In genomic region chr19:24163974-24164373, GRCm38 (mm10) we compare ENCODE assay signal across 12 mouse cellular contexts.
DNase-seq lines count a peak whose midpoint lies in the region; ATAC-seq lines count a peak whose summit lies in the region.
"Had no signal": no experiment of that assay in that cellular context is flagged by ENCODE, and none has a peak within 500 bp of the region (broad histone marks: within the 10 kb centered on the region; RNA-seq: fewer than 3 reads in every experiment).

No protein-coding gene starts in this region.

- no peak overlapping the region for H3K9ac ChIP-seq in heart, embryonic 11.5 days (ENCODE audit: low read depth, low read length)
- H3K9ac ChIP-seq in midbrain, embryonic 13.5 days (replicated peaks): no peak overlapping the region
- no peak overlapping the region for H3K9ac ChIP-seq in limb, embryonic 15.5 days
- H3K9ac ChIP-seq: liver, embryonic 14.5 days had no signal

- no peaks in the 10 kb centered on the region for H3K9me3 ChIP-seq in heart, embryonic 11.5 days (replicated peaks; ENCODE audit: control insufficient read depth, low read length)
- H3K9me3 ChIP-seq in midbrain, embryonic 10.5 days (replicated peaks): no peaks in the 10 kb centered on the region
- H3K9me3 ChIP-seq in midbrain, embryonic 13.5 days: no peaks in the 10 kb centered on the region
- H3K9me3 ChIP-seq in limb, embryonic 15.5 days: no peaks in the 10 kb centered on the region

- H3K4me3 ChIP-seq in heart, embryonic 11.5 days (ENCODE audit: low read depth, low read length): no peak overlapping the region
- H3K4me3 ChIP-seq in midbrain, embryonic 10.5 days: no peak overlapping the region
- H3K4me3 ChIP-seq in midbrain, embryonic 13.5 days (replicated peaks): no peak overlapping the region
- no peak overlapping the region for H3K4me3 ChIP-seq in limb, embryonic 15.5 days
- H3K4me3 ChIP-seq: erythroblast, embryonic 14.5 days had no signal

- peak overlapping the region; percentile 46 for H3K27ac ChIP-seq in heart, embryonic 11.5 days (ENCODE audit: low read depth, low read length)
- H3K27ac ChIP-seq in midbrain, embryonic 10.5 days (replicated peaks): 0 out of 2 replicates have a peak overlapping the region, but pooled peaks have one; percentile 28
- no peak overlapping the region for H3K27ac ChIP-seq in midbrain, embryonic 13.5 days
- H3K27ac ChIP-seq in limb, embryonic 15.5 days: peak overlapping the region; percentile 50; the same call in 1 of the 2 replicates
- H3K27ac ChIP-seq: liver, embryonic 14.5 days had no signal

- no peaks in the 10 kb centered on the region for H3K27me3 ChIP-seq in heart, embryonic 11.5 days (ENCODE audit: control insufficient read depth, insufficient read depth, low read length)
- no peaks in the 10 kb centered on the region for H3K27me3 ChIP-seq in midbrain, embryonic 10.5 days (ENCODE audit: low read depth, poor library complexity, severe bottlenecking)
- no peaks in the 10 kb centered on the region for H3K27me3 ChIP-seq in midbrain, embryonic 13.5 days
- H3K27me3 ChIP-seq in limb, embryonic 15.5 days: no peaks in the 10 kb centered on the region

- no peak for DNase-seq in heart, adult 11 months
- no peak for DNase-seq in midbrain, embryonic 10.5 days (ENCODE audit: low spot score)
- DNase-seq in yolk sac, embryonic 10.5 days (ENCODE audit: low spot score): peak; percentile 39
- no peak for DNase-seq in right cerebral cortex, postnatal 10 days (ENCODE audit: low spot score in 2 of 2)
- no peak for DNase-seq in cerebellum, adult 11-12 months
- DNase-seq: adrenal gland, postnatal 25 days; thymus, postnatal 25 days had no signal

- H3K4me1 ChIP-seq in heart, embryonic 11.5 days (ENCODE audit: control insufficient read depth, insufficient read depth, low read length): peaks cover 42% of the 10 kb centered on the region
- peaks cover 62% of the 10 kb centered on the region for H3K4me1 ChIP-seq in midbrain, embryonic 10.5 days
- peaks cover 28% of the 10 kb centered on the region for H3K4me1 ChIP-seq in midbrain, embryonic 13.5 days (replicated peaks)
- H3K4me1 ChIP-seq in limb, embryonic 15.5 days: peaks cover 23% of the 10 kb centered on the region

- H3K36me3 ChIP-seq in heart, embryonic 11.5 days (ENCODE audit: control insufficient read depth, insufficient read depth, low read length): no peaks in the 10 kb centered on the region
- no peaks in the 10 kb centered on the region for H3K36me3 ChIP-seq in midbrain, embryonic 10.5 days
- no peaks in the 10 kb centered on the region for H3K36me3 ChIP-seq in midbrain, embryonic 13.5 days
- H3K36me3 ChIP-seq in limb, embryonic 15.5 days: no peaks in the 10 kb centered on the region

- no peak overlapping the region for H3K4me2 ChIP-seq in heart, embryonic 11.5 days
- no peak overlapping the region for H3K4me2 ChIP-seq in midbrain, embryonic 13.5 days (replicated peaks)
- H3K4me2 ChIP-seq in limb, embryonic 15.5 days: no peak overlapping the region

- WGBS in heart, embryonic 11.5 days (ENCODE audit: insufficient replicate concordance): 15% methylated on average over 4 of the region's 4 CpGs
- 47% methylated on average over 4 of the region's 4 CpGs for WGBS in midbrain, embryonic 10.5 days
- WGBS in midbrain, embryonic 13.5 days: 69% methylated on average over 4 of the region's 4 CpGs
- WGBS in limb, embryonic 15.5 days: 21% methylated on average over 4 of the region's 4 CpGs

- no peak for ATAC-seq in heart, embryonic 11.5 days (replicated peaks; ENCODE audit: insufficient number of reproducible peaks, low FRiP score, low TSS enrichment)
- no peak for ATAC-seq in midbrain, embryonic 13.5 days
- no peak for ATAC-seq in limb, embryonic 15.5 days (ENCODE audit: insufficient number of reproducible peaks, low FRiP score, low TSS enrichment, low read depth)
